Mouse (Mus musculus) liver, embryonic 16.5 days (tissue): ENCODE results near the gene Tead2. TPM values are rescaled to one million over a fixed set of nuclear protein-coding genes. Genes with fewer than 3 reads are reported as not detected.
A peak's percentile ranks its signal among the peaks of the same experiment; 100 is the strongest.

Experiments used
- ATAC-seq: fragments of 200-750 bp; cut with Nextera tagmentation; 2 replicates; pipeline ENCODE4 v1.8.0; 2017; ENCODE audit warnings: low read depth, mild to moderate bottlenecking, moderate number of reproducible peaks, moderate library complexity
- H3K27ac ChIP-seq: fragments of 300-500 bp; sonication (generic); 2 replicates; pipeline ENCODE4 v1.5.1; 2014; ENCODE audit warnings: mild to moderate bottlenecking, low read length
- H3K27me3 ChIP-seq: fragments of 300-500 bp; sonication (generic); 2 replicates; pipeline ENCODE4 v1.6.1; 2014; ENCODE audit warnings: low read depth, low read length, mixed read lengths; ENCODE audit not compliant: control insufficient read depth, insufficient read depth
- H3K36me3 ChIP-seq: fragments of 300-500 bp; sonication (generic); 2 replicates; pipeline ENCODE4 v1.6.1; 2014; ENCODE audit warnings: mild to moderate bottlenecking; ENCODE audit not compliant: control insufficient read depth, insufficient read depth
- H3K4me1 ChIP-seq: fragments of 300-500 bp; sonication (generic); 2 replicates; pipeline ENCODE4 v1.6.1; 2014; ENCODE audit warnings: low read depth, low read length, mixed read lengths; ENCODE audit not compliant: control insufficient read depth
- H3K4me2 ChIP-seq: fragments of 300-500 bp; sonication (generic); 2 replicates; pipeline ENCODE4 v1.6.1; 2014; ENCODE audit warnings: low read depth, low read length, mixed read lengths
- H3K4me3 ChIP-seq: fragments of 300-500 bp; sonication (generic); 2 replicates; pipeline ENCODE4 v1.5.1; 2014; ENCODE audit warnings: low read depth, mild to moderate bottlenecking, low read length
- H3K9ac ChIP-seq: fragments of 300-500 bp; sonication (generic); 2 replicates; pipeline ENCODE4 v1.6.1; 2014; ENCODE audit warnings: low read depth, low read length
- H3K9me3 ChIP-seq: fragments of 300-500 bp; sonication (generic); replicated peaks from 2 replicates; pipeline ENCODE4 v1.6.1; 2016; ENCODE audit warnings: low read length; ENCODE audit not compliant: control insufficient read depth
- WGBS: fragments of 180-500 bp; shearing (Covaris S2); extraction: QIAGEN DNeasy Blood & Tissue Kit; methylation state at CpG from one replicate; pipeline ENCODE4 v1.1.7; 2014; ENCODE audit not compliant: insufficient replicate concordance; 5-methylcytosine and 5-hydroxymethylcytosine counted together
- polyA plus RNA-seq: library from polyadenylated mRNA; unstranded; fragments of >200 nt; fragmentation: Nextera tagmentation; extraction: Ambion mirVana; gene quantifications from 2 replicates; pipeline ENCODE4 v1.2.1, GENCODE M21; 2015

The Tead2 gene
- polyA plus RNA-seq, 1 experiment from 2014 or later, result 6.5 TPM

GRCm38 (mm10) chr7:45234922-45235571, 19.5 kb downstream of the Tead2 start:
- WGBS, result 41% methylated on average over 21 of the region's 21 CpGs
- no peaks in the 10 kb centered on the region for H3K36me3 ChIP-seq
- H3K4me2 ChIP-seq, result peak overlapping the region; percentile 19
- no peak overlapping the region for H3K9ac ChIP-seq
- H3K27ac ChIP-seq, result no peak overlapping the region
- H3K27me3 ChIP-seq, result no peaks in the 10 kb centered on the region
- no peak for ATAC-seq
- peak overlapping the region; percentile 14; the same call in 1 of the 2 replicates for H3K4me3 ChIP-seq
- peaks cover 15% of the 10 kb centered on the region for H3K4me1 ChIP-seq
- no peaks in the 10 kb centered on the region for H3K9me3 ChIP-seq

GRCm38 (mm10) chr7:45235656-45236180, 20.2 kb downstream of the Tead2 start:
- H3K4me2 ChIP-seq, result 0 out of 2 replicates have a peak overlapping the region, but pooled peaks have one; percentile 19
- no peaks in the 10 kb centered on the region for H3K27me3 ChIP-seq
- no peaks in the 10 kb centered on the region for H3K9me3 ChIP-seq
- H3K36me3 ChIP-seq, result no peaks in the 10 kb centered on the region
- H3K9ac ChIP-seq, result no peak overlapping the region
- peaks cover 15% of the 10 kb centered on the region for H3K4me1 ChIP-seq
- 54% methylated on average over 17 of the region's 17 CpGs for WGBS
- no peak for ATAC-seq
- no peak overlapping the region for H3K4me3 ChIP-seq
- H3K27ac ChIP-seq, result no peak overlapping the region

DNA sequence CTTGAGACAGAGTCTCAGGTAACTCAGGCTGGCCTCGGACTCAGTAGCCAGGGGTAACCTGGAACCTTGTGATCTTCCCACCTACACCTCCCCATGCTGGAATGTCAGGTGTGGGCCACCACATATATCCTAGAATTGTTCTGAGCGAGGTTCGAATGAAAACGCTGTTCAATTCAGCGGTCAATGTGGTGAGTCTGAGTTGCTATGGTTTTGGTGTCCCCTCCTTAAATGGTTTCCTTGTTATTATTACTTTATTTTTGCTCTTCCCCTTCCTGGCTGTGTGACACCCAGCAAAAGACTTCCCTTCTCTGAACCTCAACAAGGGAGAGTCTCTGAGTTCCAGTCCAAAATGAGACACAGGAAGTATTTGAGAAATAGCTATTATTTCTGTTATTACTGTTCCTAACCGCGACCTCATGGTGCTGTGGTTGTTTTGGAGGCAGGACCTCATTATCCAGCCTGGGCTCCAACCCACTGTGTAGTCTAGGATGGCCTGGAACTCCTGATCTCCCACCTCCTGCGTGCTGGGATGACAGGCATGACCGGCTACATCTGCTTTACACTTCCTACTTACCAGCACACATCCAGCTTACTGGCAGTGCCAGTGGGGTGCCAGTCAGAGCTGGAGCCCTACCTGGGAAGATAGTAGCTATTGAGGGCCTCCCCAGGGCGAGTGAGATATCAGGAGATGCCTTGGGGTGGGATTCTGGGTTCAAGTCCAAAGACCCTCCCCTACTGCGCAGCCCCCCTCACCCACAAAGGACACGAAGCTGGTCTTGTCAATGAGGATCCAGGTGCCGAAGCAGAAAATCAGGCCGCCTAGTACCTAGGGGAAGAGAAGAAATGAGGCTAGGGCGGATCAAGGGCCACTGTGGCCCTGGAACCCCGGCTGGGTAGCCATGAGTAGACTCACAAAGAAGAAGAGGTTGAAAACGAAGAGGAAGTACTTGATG, 22.5 kb downstream of the Tead2 start:
- Histone ChIP-seq H3K27ac (peak overlapping the region; percentile 75), H3K4me1 (peaks cover 14% of the 10 kb centered on the region)
- no peak for ATAC-seq

DNA sequence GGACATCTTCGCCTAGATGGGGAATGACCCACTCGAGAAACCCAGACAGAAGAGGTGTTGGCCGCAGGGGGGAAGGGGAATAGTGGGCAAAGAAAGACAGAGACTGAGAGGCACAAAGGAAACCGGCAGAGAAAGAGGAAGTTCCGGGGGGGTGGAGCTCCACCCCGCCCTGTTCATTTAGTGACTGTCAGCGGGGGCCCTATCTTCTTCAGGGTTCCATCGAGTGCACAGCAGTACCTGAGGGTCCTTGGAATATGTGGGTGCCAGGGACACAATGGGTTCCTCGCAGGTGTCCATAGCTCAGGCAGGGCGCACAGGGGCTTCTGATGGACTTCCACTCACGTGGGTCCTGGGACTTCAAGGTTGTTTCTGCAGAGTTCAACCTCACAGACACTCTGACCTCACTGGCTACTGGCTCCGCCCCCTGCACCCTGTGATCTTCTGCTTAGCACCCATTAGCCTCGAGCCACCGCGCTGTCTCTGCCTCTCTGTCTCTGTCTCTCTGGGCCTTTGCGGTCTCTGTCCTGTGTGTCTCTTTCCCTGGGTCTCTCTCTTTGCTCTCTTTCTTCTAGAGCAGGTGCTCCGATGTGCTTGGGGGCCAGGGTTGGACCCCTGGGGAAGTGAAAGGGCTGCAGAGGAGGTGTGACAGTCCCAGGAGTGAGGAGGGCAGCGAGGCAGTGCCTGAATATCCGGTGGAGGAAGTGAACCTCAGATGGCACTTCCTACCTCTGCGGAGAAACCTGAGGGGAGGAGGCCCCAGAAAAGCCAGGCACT, 23.4 kb downstream of the Tead2 start, which contains the start of gene Cd37:
Gene Cd37, minus strand, starts transcription at position 393 of the 774 bp plus-strand sequence.
- 9% methylated on average over 20 of the region's 20 CpGs for WGBS
- Histone ChIP-seq H3K27me3 (no peaks in the 10 kb centered on the region), H3K9ac (peak within 1 kb of the TSS; percentile 29), H3K4me3 (peak within 1 kb of the TSS; percentile 49), H3K9me3 (no peaks in the 10 kb centered on the region), H3K36me3 (no peaks in the 10 kb centered on the region), H3K27ac (peak within 1 kb of the TSS; percentile 75), H3K4me2 (peak within 1 kb of the TSS; percentile 62), H3K4me1 (peaks cover 13% of the 10 kb centered on the region)
- peak; percentile 49; the same call in 1 of the 2 replicates for ATAC-seq

More for the DNA sequence above, 22.5 kb downstream of the Tead2 start:
- WGBS, result 36% methylated on average over 17 of the region's 17 CpGs
- Histone ChIP-seq H3K9me3 (no peaks in the 10 kb centered on the region), H3K4me3 (peak overlapping the region; percentile 49), H3K9ac (peak overlapping the region; percentile 29), H3K36me3 (no peaks in the 10 kb centered on the region), H3K4me2 (peak overlapping the region; percentile 62), H3K27me3 (no peaks in the 10 kb centered on the region)

- H3K27ac ChIP-seq, result no peak overlapping the region
- H3K4me3 ChIP-seq, result no peak overlapping the region
- H3K4me2 ChIP-seq, result no peak overlapping the region
- ATAC-seq, result no peak
- 64% methylated on average over 7 of the region's 7 CpGs for WGBS
- H3K4me1 ChIP-seq, result peaks cover 9% of the 10 kb centered on the region
- no peaks in the 10 kb centered on the region for H3K9me3 ChIP-seq
- no peak overlapping the region for H3K9ac ChIP-seq
- H3K27me3 ChIP-seq, result no peaks in the 10 kb centered on the region
- no peaks in the 10 kb centered on the region for H3K36me3 ChIP-seq
These were observed 24.6 kb downstream of the Tead2 start for GRCm38 (mm10) chr7:45240109-45240508.

- Histone ChIP-seq H3K4me2 (0 out of 2 replicates have a peak within 1 kb of the TSS, but pooled peaks have one; percentile 8), H3K4me3 (no peak within 1 kb of the TSS), H3K9me3 (no peaks in the 10 kb centered on the region), H3K36me3 (no peaks in the 10 kb centered on the region), H3K27ac (no peak within 1 kb of the TSS), H3K9ac (no peak within 1 kb of the TSS), H3K27me3 (no peaks in the 10 kb centered on the region), H3K4me1 (peaks cover 9% of the 10 kb centered on the region)
- WGBS, result 54% methylated on average over 53 of the region's 53 CpGs
- ATAC-seq, result no peak; the same call in 1 of the 2 replicates
These were observed 25.3 kb downstream of the Tead2 start, which contains the start of gene Slc6a16 for GRCm38 (mm10) chr7:45240633-45241388. Gene Slc6a16 (plus strand): TSS chr7:45241085.

DNA sequence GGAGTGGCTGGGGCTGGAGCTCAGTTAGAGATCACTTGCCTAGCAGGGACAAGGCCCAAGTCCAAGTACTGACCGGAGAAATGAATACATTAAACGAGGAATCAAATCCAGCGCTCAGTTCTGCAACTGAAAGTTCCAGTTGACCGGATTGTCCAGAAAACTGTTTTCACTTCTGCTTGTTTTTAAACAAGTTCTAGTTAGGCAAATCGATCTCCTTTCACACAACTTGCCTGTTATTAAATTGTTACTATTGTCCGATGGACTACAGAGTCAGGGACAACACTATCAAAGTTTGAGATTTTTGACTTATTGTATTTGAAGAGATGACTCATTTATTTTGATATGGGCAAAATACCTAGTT, 25.8 kb downstream of the Tead2 start:
- H3K4me2 ChIP-seq, result 0 out of 2 replicates have a peak overlapping the region, but pooled peaks have one; percentile 8
- H3K27ac ChIP-seq, result no peak overlapping the region
- H3K9ac ChIP-seq, result no peak overlapping the region
- 74% methylated on average over 6 of the region's 6 CpGs for WGBS
- ATAC-seq, result no peak
- H3K27me3 ChIP-seq, result no peaks in the 10 kb centered on the region
- no peak overlapping the region for H3K4me3 ChIP-seq
- peaks cover 9% of the 10 kb centered on the region for H3K4me1 ChIP-seq
- H3K9me3 ChIP-seq, result no peaks in the 10 kb centered on the region
- no peaks in the 10 kb centered on the region for H3K36me3 ChIP-seq

GRCm38 (mm10) chr7:45247666-45248065, 32.1 kb downstream of the Tead2 start:
- Histone ChIP-seq H3K9me3 (no peaks in the 10 kb centered on the region), H3K36me3 (no peaks in the 10 kb centered on the region), H3K9ac (no peak overlapping the region), H3K4me2 (no peak overlapping the region), H3K27me3 (no peaks in the 10 kb centered on the region), H3K27ac (no peak overlapping the region), H3K4me1 (no peaks in the 10 kb centered on the region), H3K4me3 (no peak overlapping the region)
- WGBS, result 36% methylated on average over 3 of the region's 3 CpGs
- no peak for ATAC-seq
